ENCODE assay signal across 11 mouse cellular contexts in the genomic region with DNA sequence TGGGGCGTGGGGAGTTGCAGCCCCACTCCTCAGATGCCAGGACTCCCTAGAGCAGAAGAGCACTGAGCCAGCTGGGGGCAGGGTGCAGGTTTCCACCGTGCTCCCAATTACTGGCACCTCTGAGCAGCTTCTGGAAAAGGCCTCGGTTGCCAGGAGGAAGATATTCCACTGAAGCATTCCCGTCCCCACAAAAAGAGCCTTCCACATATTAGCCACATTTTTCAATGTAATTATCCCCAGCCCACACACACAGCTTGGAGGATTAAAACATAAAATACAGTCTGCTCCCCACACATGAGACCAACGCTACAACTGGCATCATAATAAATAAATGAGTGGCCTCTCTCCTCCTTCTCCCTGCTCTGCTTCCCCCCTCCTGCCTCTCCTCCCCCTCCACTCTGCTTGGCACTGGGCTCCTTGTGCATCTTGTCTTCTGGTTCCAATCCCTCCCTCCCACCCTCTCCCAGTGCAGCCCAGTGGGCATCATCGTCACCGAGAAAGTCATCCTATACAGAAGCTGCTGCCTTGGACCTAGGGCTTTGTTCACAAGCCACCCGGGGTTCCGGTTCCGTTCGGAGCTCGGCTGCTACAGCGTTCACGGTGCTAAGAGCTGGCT.
A peak's percentile ranks its signal among the peaks of the same experiment; 100 is the strongest.
DNase-seq lines count a peak whose midpoint lies in the region; ATAC-seq and TF ChIP-seq lines count a peak whose summit lies in the region.
"Had no signal": no experiment of that assay in that cellular context is flagged by ENCODE, and none has a peak within 500 bp of the region (broad histone marks: within the 10 kb centered on the region; RNA-seq: fewer than 3 reads in every experiment).

No protein-coding gene starts in this region.

- TF ChIP-seq CTCF in cerebellum, adult 2 months (IDR thresholded peaks at IDR 0.05; ENCODE audit: borderline replicate concordance, insufficient read depth, low read depth, low read length) = no peak
- no peak for TF ChIP-seq CTCF in intestine, postnatal 0 days (IDR thresholded peaks at IDR 0.05; ENCODE audit: low read depth)

- ATAC-seq in forebrain, embryonic 12.5 days (ENCODE audit: low FRiP score) = peak; percentile 12; the same call in 1 of the 2 replicates
- peak; percentile 59 for ATAC-seq in midbrain, embryonic 16.5 days
- no peak for ATAC-seq in intestine, postnatal 0 days

- H3K36me3 ChIP-seq in forebrain, embryonic 12.5 days (replicated peaks) = no peaks in the 10 kb centered on the region
- no peaks in the 10 kb centered on the region for H3K36me3 ChIP-seq in midbrain, embryonic 16.5 days (ENCODE audit: control insufficient read depth, insufficient read depth, low read length)
- H3K36me3 ChIP-seq in intestine, postnatal 0 days (ENCODE audit: control insufficient read depth, insufficient read depth) = no peaks in the 10 kb centered on the region

- no peaks in the 10 kb centered on the region for H3K9me3 ChIP-seq in forebrain, embryonic 12.5 days
- H3K9me3 ChIP-seq in midbrain, embryonic 16.5 days (replicated peaks; ENCODE audit: control insufficient read depth, low read length, poor library complexity, severe bottlenecking) = no peaks in the 10 kb centered on the region
- no peaks in the 10 kb centered on the region for H3K9me3 ChIP-seq in intestine, postnatal 0 days (ENCODE audit: control insufficient read depth)

- 26% methylated on average over 14 of the region's 14 CpGs for WGBS in cerebellum, adult 2 months
- WGBS in forebrain, embryonic 12.5 days = 29% methylated on average over 14 of the region's 14 CpGs
- 8% methylated on average over 14 of the region's 14 CpGs for WGBS in midbrain, embryonic 16.5 days
- WGBS in intestine, postnatal 0 days = 60% methylated on average over 14 of the region's 14 CpGs

- TF ChIP-seq POLR2A in cerebellum, adult 2 months (IDR thresholded peaks at IDR 0.05; ENCODE audit: borderline replicate concordance, insufficient read depth, low read length) = no peak

- H3K4me2 ChIP-seq in forebrain, embryonic 12.5 days = no peak overlapping the region
- peak overlapping the region; percentile 34 for H3K4me2 ChIP-seq in midbrain, embryonic 16.5 days (ENCODE audit: low read length)
- no peak overlapping the region for H3K4me2 ChIP-seq in intestine, postnatal 0 days (replicated peaks; ENCODE audit: low read depth)
- H3K4me2 ChIP-seq: heart, embryonic 11.5 days had no signal

- H3K27me3 ChIP-seq in cerebellum, adult 2 months (ENCODE audit: control insufficient read depth, insufficient read depth, low read length) = no peaks in the 10 kb centered on the region
- peaks cover 17% of the 10 kb centered on the region; the same call in 1 of the 2 replicates for H3K27me3 ChIP-seq in forebrain, embryonic 12.5 days
- no peaks in the 10 kb centered on the region for H3K27me3 ChIP-seq in midbrain, embryonic 16.5 days (ENCODE audit: control insufficient read depth, insufficient read depth, low read depth, low read length)
- H3K27me3 ChIP-seq in intestine, postnatal 0 days (replicated peaks; ENCODE audit: control insufficient read depth, insufficient read depth, low read length) = no peaks in the 10 kb centered on the region

- H3K4me3 ChIP-seq in cerebellum, adult 2 months (replicated peaks; ENCODE audit: insufficient read depth, low read depth, low read length) = peak overlapping the region; percentile 13
- no peak overlapping the region for H3K4me3 ChIP-seq in forebrain, embryonic 12.5 days (replicated peaks)
- no peak overlapping the region for H3K4me3 ChIP-seq in midbrain, embryonic 16.5 days (ENCODE audit: low read depth, low read length)
- no peak overlapping the region for H3K4me3 ChIP-seq in intestine, postnatal 0 days (ENCODE audit: low read depth, low read length)
- H3K4me3 ChIP-seq: myocyte had no signal

- DNase-seq in cerebellum, adult 2 months = peak; percentile 24 to 36
- no peak for DNase-seq in cerebellum, adult 11 months
- DNase-seq in layer of hippocampus, postnatal 10 days (ENCODE audit: low spot score in 2 of 2) = peak; percentile 34 to 43
- DNase-seq in heart, postnatal 25 days (ENCODE audit: low spot score) = no peak
- no peak for DNase-seq in spleen, postnatal 36 days (ENCODE audit: low spot score in 2 of 2)
- DNase-seq: thymus, postnatal 14 days had no signal

- intact Hi-C loops in heart, postnatal 25 days (cut with DNase I) = no loop called here

- H3K27ac ChIP-seq in cerebellum, adult 2 months (ENCODE audit: insufficient read depth, low read length) = no peak overlapping the region
- H3K27ac ChIP-seq in forebrain, embryonic 12.5 days = peak overlapping the region; percentile 73
- H3K27ac ChIP-seq in midbrain, embryonic 16.5 days (ENCODE audit: low read length) = peak overlapping the region; percentile 88
- no peak overlapping the region for H3K27ac ChIP-seq in intestine, postnatal 0 days (ENCODE audit: low read depth, low read length)

- peaks cover 10% of the 10 kb centered on the region; the same call in 1 of the 2 replicates for H3K4me1 ChIP-seq in cerebellum, adult 2 months (ENCODE audit: control insufficient read depth, insufficient read depth, low read length)
- H3K4me1 ChIP-seq in forebrain, embryonic 12.5 days = peaks cover 50% of the 10 kb centered on the region
- peaks cover 37% of the 10 kb centered on the region for H3K4me1 ChIP-seq in midbrain, embryonic 16.5 days (ENCODE audit: control insufficient read depth, insufficient read depth, low read length)
- H3K4me1 ChIP-seq in intestine, postnatal 0 days (replicated peaks; ENCODE audit: control insufficient read depth, insufficient read depth, low read length) = no peaks in the 10 kb centered on the region

- peak overlapping the region; percentile 17; the same call in 1 of the 2 replicates for H3K9ac ChIP-seq in forebrain, embryonic 12.5 days
- peak overlapping the region; percentile 51 for H3K9ac ChIP-seq in midbrain, embryonic 16.5 days (ENCODE audit: low read depth, low read length)
- no peak overlapping the region for H3K9ac ChIP-seq in intestine, postnatal 0 days (ENCODE audit: low read depth, low read length)

Comparison
In these comparisons a context has a peak if more than half of its experiments do, and no peak if none do; other contexts are left out.
1. DNase-seq: peak in cerebellum, adult 2 months (2 of 2) and layer of hippocampus, postnatal 10 days (2 of 2); none in cerebellum, adult 11 months (single experiment), heart, postnatal 25 days (single experiment) and spleen, postnatal 36 days (0 of 2).
2. H3K27ac ChIP-seq: peak in forebrain, embryonic 12.5 days (single experiment) and midbrain, embryonic 16.5 days (single experiment); none in cerebellum, adult 2 months (single experiment) and intestine, postnatal 0 days (single experiment).